Mouse (Mus musculus) midbrain, embryonic 10.5 days (tissue): ENCODE results near the gene Rpgrip1. TPM values are rescaled to one million over a fixed set of nuclear protein-coding genes. Genes with fewer than 3 reads are reported as not detected.

ENCODE experiments used
- DNase-seq: peaks from one replicate; pipeline ENCODE4 v3.0.0-alpha.2; 2017; ENCODE audit warnings: low spot score
- H3K27ac ChIP-seq: fragments of 300-500 bp; sonication (generic); replicated peaks from 2 replicates; pipeline ENCODE4 v1.5.1; 2016; ENCODE audit warnings: mild to moderate bottlenecking
- H3K27me3 ChIP-seq: fragments of 300-500 bp; sonication (generic); 2 replicates; pipeline ENCODE4 v1.6.1; 2016; ENCODE audit warnings: low read depth, mild to moderate bottlenecking; ENCODE audit not compliant: poor library complexity, severe bottlenecking
- H3K36me3 ChIP-seq: fragments of 300-500 bp; sonication (generic); 2 replicates; pipeline ENCODE4 v1.6.1; 2016; ENCODE audit warnings: mild to moderate bottlenecking, moderate library complexity
- H3K4me1 ChIP-seq: fragments of 300-500 bp; sonication (generic); 2 replicates; pipeline ENCODE4 v1.6.1; 2016
- H3K4me3 ChIP-seq: fragments of 300-500 bp; sonication (generic); 2 replicates; pipeline ENCODE4 v1.5.1; 2016; ENCODE audit warnings: mild to moderate bottlenecking, moderate library complexity
- H3K9me3 ChIP-seq: fragments of 300-500 bp; sonication (generic); replicated peaks from 2 replicates; pipeline ENCODE4 v1.6.1; 2016; ENCODE audit warnings: mild to moderate bottlenecking
- WGBS: fragments of 180-500 bp; shearing (Covaris S2); methylation state at CpG from one replicate; pipeline ENCODE4 v1.1.7; 2016; 5-methylcytosine and 5-hydroxymethylcytosine counted together
- polyA plus RNA-seq: library from polyadenylated mRNA; unstranded; fragments of >200 nt; fragmentation: Nextera tagmentation; extraction: Ambion mirVana; gene quantifications from 2 replicates; pipeline ENCODE4 v1.2.1, GENCODE M21; 2016

Rpgrip1 gene
- polyA plus RNA-seq, 1 experiment from 2014 or later = 106 TPM

DNA sequence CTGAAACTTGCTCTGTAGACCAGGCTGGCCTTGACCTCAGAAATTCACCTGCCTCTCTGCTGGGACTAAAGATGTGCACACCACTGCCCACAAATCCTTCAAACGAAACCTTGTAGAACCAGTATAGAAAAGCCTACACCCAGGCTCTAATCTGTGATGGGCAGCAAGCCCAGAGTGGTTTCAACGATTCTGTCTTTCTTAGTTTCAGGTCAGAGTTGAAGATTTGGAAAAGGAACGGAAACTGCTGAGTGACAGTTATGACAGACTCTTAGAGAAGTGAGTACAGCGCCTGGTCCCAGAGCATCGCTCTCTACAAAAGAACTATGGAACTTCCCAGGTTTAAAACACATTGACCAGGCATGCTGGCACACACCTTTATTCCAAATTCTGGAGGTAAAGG lies 23.1 kb downstream of the Rpgrip1 start:
- Histone ChIP-seq H3K36me3 (no peaks in the 10 kb centered on the region), H3K4me3 (no peak overlapping the region), H3K27ac (no peak overlapping the region), H3K9me3 (no peaks in the 10 kb centered on the region; the same call in 1 of the 2 replicates), H3K27me3 (no peaks in the 10 kb centered on the region), H3K4me1 (no peaks in the 10 kb centered on the region)
- no peak for DNase-seq
- WGBS = 87% methylated on average over 5 of the region's 5 CpGs

DNA sequence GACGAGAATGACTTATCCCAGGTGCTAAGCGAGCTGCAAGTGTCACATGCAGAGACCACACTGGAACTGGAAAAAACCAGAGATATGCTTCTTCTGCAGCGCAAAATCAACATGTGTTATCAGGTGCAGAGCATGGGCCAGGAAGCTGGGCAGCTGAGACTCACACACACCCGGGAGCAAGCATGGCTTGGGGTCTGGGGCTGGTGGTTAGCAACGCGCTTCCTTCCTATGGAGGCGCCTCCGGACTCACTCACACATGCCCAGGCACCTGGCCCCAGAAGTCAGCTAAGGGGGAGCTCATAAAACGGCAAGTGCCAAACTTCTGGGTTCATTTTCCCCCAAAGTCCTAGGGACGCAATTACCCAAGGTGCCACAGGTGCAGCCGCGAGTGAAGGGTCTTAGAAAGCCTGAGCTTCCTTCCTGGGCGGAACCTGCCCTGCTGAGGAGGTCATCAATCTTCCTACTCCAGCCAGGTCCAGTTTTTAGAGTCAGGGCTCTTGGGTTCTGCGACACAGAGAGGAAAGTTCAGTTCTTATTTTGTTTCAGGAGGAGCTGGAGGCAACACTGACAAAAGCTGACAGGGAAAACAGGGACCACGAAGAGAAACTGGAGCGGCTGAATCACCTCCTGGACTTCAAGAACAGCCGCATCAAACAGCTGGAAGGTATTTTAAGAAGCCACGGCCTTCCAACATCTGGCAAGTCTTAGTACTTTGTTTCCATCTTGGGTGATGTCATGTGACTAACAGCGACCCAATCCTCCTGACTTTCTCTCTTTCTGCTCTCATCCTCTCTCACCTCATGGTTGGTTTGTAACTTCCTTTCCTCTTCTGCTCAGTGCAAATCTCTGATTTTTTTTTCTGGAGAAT lies 30.3 kb downstream of the Rpgrip1 start:
- Histone ChIP-seq H3K36me3 (no peaks in the 10 kb centered on the region), H3K4me3 (no peak overlapping the region), H3K4me1 (no peaks in the 10 kb centered on the region), H3K27me3 (no peaks in the 10 kb centered on the region), H3K27ac (no peak overlapping the region), H3K9me3 (no peaks in the 10 kb centered on the region)
- WGBS = 69% methylated on average over 19 of the region's 19 CpGs
- DNase-seq = no peak

DNA sequence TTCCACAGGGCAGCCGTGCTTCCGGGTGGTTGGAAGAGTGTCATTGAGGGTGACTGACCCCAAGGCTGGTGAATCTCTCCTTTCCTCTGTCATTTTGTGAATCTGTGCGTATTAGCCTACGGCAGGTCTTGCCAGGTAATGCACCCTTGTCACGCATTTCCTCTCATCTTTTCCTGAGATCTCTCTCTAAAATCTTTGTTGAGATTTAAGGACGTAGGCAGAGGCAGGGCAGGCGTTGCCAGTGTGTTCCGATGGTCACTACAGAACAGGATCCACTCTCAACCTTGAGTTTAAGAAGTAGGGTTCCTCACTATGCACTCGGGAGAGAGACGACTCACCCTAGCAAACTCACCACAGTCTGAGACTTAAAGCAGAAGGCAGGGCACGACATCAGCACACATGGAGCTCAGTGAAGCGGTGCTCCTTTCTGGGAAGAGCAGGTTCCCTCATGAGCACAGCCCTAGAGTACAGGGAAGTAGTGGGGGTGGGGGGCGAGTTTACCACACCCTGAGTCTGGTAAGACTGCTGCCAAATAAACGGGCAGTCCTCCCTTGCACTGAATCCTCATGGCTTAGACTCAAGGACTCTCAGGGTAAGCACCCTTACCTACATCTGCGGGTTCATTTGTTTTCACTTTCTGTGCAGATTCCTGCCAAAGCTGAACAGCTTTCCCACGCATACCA lies 31.1 kb downstream of the Rpgrip1 start:
- no peak for DNase-seq
- WGBS = 80% methylated on average over 16 of the region's 16 CpGs
- no peaks in the 10 kb centered on the region for H3K27me3 ChIP-seq
- H3K4me3 ChIP-seq = no peak overlapping the region
- no peaks in the 10 kb centered on the region for H3K36me3 ChIP-seq
- no peaks in the 10 kb centered on the region for H3K9me3 ChIP-seq
- no peak overlapping the region for H3K27ac ChIP-seq
- no peaks in the 10 kb centered on the region for H3K4me1 ChIP-seq

DNA sequence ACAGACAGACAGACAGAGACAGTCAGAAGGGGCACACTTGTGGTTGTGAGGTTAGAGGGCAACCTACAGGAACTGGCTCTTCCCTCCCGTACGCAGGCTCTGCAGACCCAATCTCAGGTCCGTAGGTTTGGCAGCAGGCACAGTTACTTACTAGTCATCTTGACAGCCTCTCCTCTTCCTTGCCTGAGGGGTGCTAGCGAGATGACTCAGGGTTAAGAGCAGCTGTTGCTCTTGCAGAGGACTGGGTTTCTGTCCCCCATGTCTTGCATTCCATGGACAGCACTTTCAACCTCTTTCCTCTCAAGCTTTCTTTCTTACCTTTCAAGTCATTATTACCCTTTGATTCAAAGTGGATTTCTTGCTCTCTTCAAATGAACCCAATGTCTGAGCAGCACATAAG lies 33.7 kb downstream of the Rpgrip1 start:
- Histone ChIP-seq H3K9me3 (no peaks in the 10 kb centered on the region), H3K36me3 (no peaks in the 10 kb centered on the region), H3K4me1 (no peaks in the 10 kb centered on the region), H3K27me3 (no peaks in the 10 kb centered on the region), H3K4me3 (no peak overlapping the region), H3K27ac (no peak overlapping the region)
- DNase-seq = no peak
- WGBS = 84% methylated on average over 4 of the region's 4 CpGs

DNA sequence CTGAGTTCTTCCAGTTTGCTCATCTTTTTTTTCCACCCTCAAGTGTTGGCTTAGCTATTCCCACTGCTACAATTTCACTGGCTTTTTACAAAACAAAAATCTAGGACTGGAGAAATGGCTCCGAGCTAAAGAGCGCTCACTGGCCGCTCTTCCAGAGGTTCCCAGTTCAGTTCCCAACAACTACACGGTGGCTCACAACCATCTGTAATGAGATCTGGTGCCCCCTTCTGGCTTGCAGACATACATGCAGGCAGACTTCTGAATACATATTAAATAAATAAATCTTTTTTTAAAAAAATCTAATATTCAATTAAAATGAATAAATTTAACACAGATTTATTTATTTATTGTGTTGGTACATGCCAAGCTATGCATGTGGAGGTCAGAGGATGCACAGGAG lies 36.0 kb downstream of the Rpgrip1 start:
- Histone ChIP-seq H3K4me3 (no peak overlapping the region), H3K36me3 (no peaks in the 10 kb centered on the region), H3K4me1 (no peaks in the 10 kb centered on the region), H3K27me3 (no peaks in the 10 kb centered on the region), H3K9me3 (no peaks in the 10 kb centered on the region), H3K27ac (no peak overlapping the region)
- no peak for DNase-seq
- 58% methylated on average over 4 of the region's 4 CpGs for WGBS

DNA sequence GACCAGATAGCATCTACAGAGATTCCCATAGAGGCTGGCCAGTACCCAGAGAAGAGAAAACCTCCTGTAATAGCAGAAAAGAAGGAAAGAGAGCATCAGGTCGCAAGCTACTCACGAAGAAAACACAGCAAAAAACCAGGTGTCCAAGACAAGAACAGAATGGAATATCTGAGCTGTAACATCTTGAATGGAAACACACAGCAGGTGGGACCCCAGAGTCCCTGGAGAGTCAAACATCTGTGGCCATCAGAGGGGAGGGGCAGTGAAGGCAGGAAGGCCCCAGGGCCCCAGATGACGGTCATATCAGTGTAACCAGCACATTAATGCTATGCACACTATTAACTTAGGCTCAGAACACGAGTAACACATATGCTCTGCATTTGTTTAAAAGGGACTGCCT lies 39.4 kb downstream of the Rpgrip1 start:
- no peak overlapping the region for H3K4me3 ChIP-seq
- H3K9me3 ChIP-seq = no peaks in the 10 kb centered on the region
- DNase-seq = no peak
- peaks cover 16% of the 10 kb centered on the region for H3K4me1 ChIP-seq
- no peaks in the 10 kb centered on the region for H3K36me3 ChIP-seq
- H3K27ac ChIP-seq = no peak overlapping the region
- 73% methylated on average over 4 of the region's 4 CpGs for WGBS
- H3K27me3 ChIP-seq = no peaks in the 10 kb centered on the region

DNA sequence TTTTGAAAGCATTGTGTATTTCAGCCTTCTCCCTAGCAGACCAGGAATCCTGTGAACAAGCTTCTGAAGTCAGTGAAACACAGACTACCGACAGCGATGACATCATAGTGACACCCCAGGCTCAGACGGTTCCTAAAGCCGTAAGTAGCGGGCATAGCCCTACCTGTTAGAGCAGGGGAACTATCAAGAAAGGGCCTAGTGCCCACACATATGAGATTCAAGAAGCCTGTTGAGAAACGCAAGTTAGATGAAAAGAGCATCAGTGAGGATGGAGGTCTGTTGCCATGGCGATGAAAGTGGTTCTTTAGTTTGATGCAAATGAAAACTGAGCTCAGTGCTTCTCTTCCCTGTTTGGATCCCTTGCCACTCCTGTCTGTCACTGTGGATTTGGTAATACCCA lies 41.7 kb downstream of the Rpgrip1 start:
- H3K4me1 ChIP-seq = peaks cover 16% of the 10 kb centered on the region
- 39% methylated on average over 7 of the region's 7 CpGs for WGBS
- peak; percentile 21 for DNase-seq
- H3K27me3 ChIP-seq = no peaks in the 10 kb centered on the region
- H3K36me3 ChIP-seq = no peaks in the 10 kb centered on the region
- peak overlapping the region; percentile 26; the same call in 1 of the 2 replicates for H3K4me3 ChIP-seq
- H3K27ac ChIP-seq = no peak overlapping the region
- H3K9me3 ChIP-seq = no peaks in the 10 kb centered on the region

DNA sequence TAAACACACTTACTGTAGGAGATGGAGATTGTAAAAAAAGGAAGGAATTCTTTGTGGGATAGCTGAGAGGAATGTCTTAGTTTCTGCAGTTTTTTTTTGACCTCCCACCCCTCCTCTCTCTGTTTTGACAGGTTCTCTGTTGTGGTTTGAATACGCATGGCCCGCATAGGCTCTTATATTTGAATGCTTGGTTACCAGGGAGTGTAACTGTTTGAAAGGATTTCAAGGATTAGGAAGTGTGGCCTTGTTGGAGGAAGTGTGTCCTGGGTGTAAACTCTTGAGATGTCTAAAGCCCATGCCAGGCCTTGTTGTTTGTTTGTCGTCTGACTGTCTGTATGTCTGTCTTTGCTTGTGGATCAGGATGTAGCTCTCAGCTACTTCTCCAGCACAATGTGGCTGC lies 42.1 kb downstream of the Rpgrip1 start:
- DNase-seq = no peak
- Histone ChIP-seq H3K27me3 (no peaks in the 10 kb centered on the region), H3K9me3 (no peaks in the 10 kb centered on the region), H3K4me3 (no peak overlapping the region), H3K4me1 (peaks cover 16% of the 10 kb centered on the region), H3K36me3 (peaks cover 4% of the 10 kb centered on the region), H3K27ac (no peak overlapping the region)
- WGBS = 51% methylated on average over 3 of the region's 3 CpGs

DNA sequence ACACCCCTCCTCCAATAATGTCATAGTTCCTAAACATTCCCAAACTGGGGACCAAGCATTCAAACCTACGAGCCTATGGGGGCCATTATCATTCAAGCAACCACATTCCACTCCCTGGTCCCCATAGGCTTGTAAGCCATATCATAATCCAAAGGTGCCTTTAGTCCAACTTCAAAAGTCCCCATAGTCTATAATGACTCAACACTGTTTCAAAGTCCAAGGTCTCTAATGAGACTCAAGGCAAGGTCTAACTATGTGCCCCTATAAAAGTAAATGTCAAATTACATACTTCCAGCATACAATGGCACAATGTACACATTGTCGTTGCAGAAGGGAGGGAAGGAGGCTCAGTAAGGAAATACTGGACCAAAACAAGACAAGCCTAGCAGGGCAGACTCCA lies 44.5 kb downstream of the Rpgrip1 start:
- H3K27ac ChIP-seq = no peak overlapping the region
- WGBS = 84% methylated on average over 2 of the region's 2 CpGs
- H3K4me1 ChIP-seq = peaks cover 16% of the 10 kb centered on the region
- no peak for DNase-seq
- H3K36me3 ChIP-seq = peaks cover 28% of the 10 kb centered on the region
- H3K4me3 ChIP-seq = no peak overlapping the region
- H3K9me3 ChIP-seq = no peaks in the 10 kb centered on the region
- no peaks in the 10 kb centered on the region for H3K27me3 ChIP-seq

DNA sequence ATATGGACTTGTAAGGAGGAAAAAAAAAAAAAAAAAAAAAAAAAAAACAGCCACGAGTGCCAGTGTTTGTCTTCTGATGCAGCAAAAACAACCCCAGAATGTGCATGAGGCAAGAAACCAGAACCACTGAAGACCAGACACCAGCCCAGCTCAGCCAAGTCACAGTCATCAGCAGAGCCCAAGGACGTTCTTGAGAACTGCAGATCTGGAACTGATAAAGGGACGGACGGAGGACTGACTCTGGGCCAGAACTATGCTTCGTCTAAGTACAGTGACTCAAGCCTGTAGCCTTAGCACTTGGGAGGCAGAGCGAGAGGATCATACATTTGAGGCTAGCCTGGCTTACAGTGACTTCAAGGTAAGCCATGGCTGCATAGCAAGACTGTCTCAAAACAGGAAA lies 50.4 kb downstream of the Rpgrip1 start:
- H3K4me1 ChIP-seq = no peaks in the 10 kb centered on the region
- H3K27me3 ChIP-seq = no peaks in the 10 kb centered on the region
- peaks cover 84% of the 10 kb centered on the region for H3K36me3 ChIP-seq
- WGBS = 89% methylated on average over 6 of the region's 6 CpGs
- no peak for DNase-seq
- no peak overlapping the region for H3K27ac ChIP-seq
- H3K4me3 ChIP-seq = no peak overlapping the region
- H3K9me3 ChIP-seq = no peaks in the 10 kb centered on the region

DNA sequence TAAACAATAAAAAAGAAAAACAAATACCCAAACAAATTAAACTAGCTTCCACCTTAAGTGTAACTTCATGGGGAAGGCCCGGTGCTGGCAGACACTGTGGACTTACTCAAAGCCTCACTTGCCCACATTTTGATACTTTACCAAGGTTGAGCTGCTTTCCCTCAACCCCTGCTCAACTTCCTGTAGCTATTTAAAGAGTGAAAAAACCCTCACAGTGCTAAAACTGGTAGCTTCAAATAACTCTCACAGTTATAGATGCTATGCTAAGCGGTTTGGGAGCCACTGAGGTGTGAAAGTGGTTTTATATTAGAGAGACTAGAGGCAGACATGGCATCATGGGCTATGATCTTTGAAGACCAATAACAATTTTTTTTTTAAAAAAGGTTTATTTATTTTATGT lies 56.1 kb downstream of the Rpgrip1 start:
- Histone ChIP-seq H3K27me3 (no peaks in the 10 kb centered on the region), H3K27ac (no peak overlapping the region), H3K4me3 (no peak overlapping the region), H3K9me3 (no peaks in the 10 kb centered on the region), H3K4me1 (no peaks in the 10 kb centered on the region), H3K36me3 (peaks cover 97% of the 10 kb centered on the region)
- 98% methylated on average over 2 of the region's 2 CpGs for WGBS
- DNase-seq = no peak

DNA sequence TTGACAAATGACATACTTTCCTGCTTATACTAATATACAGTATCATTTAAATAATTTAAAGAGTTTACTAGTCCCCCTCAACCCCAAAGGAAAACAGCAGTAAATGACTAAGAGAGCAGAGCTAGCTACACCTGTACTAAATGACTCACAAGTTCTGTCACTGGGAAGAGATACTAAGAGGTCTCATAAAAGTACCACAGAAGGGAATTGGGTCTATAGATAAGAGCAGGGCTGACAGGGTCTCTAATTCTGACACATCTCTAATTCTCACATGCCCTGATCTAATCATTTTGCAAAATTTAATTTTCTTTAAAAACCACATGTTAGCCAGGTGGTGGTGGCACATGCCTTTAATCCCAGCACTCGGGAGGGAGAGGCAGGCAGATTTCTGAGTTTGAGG lies 78.3 kb downstream of the Rpgrip1 start:
- 92% methylated on average over 1 of the region's 1 CpGs for WGBS
- H3K36me3 ChIP-seq = peaks cover 59% of the 10 kb centered on the region

DNA sequence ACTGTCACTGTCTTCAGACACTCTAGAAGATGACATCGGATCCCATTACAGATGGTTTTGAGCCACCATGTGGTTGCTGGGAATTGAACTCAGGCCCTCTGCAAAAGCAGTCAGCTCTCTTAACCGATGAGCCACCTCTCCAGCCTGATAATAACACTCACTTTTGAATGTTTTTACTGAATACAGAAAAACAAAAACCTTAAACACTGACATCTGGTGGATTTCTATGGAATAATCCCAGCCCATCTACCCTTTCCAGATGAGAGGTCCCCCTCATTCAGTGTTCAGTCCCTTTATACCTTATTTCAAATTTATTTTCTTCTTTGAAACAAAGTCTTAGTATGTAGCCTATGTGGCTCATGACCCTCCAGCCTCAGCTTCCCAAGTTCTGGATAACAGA lies 79.0 kb downstream of the Rpgrip1 start:
- no peak for DNase-seq
- Histone ChIP-seq H3K36me3 (peaks cover 59% of the 10 kb centered on the region), H3K4me1 (no peaks in the 10 kb centered on the region), H3K9me3 (no peaks in the 10 kb centered on the region), H3K27me3 (no peaks in the 10 kb centered on the region), H3K4me3 (no peak overlapping the region), H3K27ac (no peak overlapping the region)
- WGBS = 94% methylated on average over 2 of the region's 2 CpGs

More for the DNA sequence above, 78.3 kb downstream of the Rpgrip1 start:
- H3K4me3 ChIP-seq = no peak overlapping the region
- no peaks in the 10 kb centered on the region for H3K9me3 ChIP-seq
- DNase-seq = no peak
- H3K27ac ChIP-seq = no peak overlapping the region
- no peaks in the 10 kb centered on the region for H3K27me3 ChIP-seq
- no peaks in the 10 kb centered on the region for H3K4me1 ChIP-seq
